Mouse (Mus musculus) lung, postnatal 10 days (tissue): ENCODE results near the gene Slc12a3.
A peak's percentile ranks its signal among the peaks of the same experiment; 100 is the strongest.

ENCODE experiments used
- DNase-seq: peaks from one replicate; pipeline ENCODE4 v3.0.0; 2021

Gene Slc12a3

DNA sequence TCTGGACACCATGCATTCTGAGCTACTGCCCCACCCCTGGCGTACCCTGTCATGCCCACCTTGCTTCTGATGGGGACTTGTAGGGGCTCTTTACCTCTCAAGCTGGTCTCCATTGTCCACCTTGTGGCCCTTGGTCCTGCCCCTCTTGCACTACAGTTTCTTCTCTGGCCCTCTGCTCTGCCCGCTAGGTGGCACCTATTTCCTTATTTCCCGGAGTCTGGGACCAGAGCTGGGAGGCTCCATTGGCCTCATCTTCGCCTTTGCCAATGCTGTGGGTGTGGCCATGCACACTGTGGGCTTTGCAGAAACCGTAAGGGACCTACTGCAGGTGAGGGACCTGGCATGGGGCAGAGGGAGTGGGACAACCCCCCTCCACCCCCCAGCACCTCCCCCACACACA lies 4.3 kb downstream of the Slc12a3 start:
- DNase-seq, result peak; percentile 48

DNA sequence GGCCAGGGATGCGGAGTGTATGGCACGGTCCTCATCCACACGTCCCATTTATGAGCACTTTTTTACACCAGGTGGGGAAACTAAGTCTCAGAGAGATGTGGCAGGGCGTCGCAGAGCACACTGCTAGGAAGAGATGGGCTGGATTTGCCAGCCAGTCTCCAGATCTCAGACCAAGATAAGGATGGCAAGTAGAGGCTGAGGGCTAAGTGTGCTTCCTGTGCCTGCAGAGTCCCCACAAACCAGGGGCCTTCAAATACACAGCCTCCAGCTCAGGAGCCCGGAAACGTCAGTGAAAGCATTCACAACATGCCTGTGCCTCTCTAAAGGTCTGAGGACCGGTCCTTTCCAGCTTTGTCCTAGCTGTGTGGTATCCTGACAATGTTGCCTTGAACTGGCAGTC lies 8.6 kb downstream of the Slc12a3 start:
- no peak for DNase-seq

DNA sequence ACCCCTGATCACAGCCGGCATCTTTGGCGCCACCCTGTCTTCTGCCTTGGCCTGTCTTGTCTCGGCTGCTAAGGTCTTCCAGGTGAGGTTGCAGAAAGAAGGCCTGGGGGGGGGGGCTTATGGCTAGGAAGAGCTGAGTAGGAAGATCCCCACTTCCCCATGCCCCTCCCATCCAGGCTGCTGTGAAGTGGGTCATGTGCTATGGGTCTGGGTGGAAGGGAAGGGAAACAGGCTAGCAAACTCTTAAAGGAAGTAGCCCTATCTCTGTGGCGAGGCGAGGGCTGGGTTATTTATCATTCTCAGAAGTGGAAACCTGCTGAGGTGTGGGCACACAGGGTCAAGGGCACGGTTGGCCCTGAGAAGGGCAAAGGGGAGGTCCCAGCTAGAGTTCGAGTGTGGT lies 11.8 kb downstream of the Slc12a3 start:
- DNase-seq, result no peak

DNA sequence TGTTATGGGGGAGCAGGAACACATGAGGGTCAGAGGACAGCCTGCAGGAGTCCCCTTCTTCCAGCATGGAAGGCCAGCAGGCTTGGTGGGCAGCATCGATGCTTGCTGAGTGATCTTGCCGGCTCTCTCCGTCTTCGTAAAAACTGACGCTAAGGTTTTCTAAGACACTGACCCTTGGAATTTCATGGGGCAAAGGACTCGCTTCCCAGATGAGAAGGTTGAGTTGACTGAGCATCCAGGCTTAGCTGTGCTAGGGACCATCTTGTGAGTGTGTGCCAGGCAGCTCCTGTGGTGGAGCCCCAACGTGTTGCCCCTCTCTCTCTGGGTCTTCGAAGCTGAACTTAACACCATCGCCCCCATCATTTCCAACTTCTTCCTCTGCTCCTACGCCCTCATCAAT lies 13.7 kb downstream of the Slc12a3 start:
- no peak for DNase-seq

- DNase-seq, result peak; percentile 89
Measured at GRCm38 (mm10) chr8:94343290-94343689, 14.3 kb downstream of the Slc12a3 start.

DNA sequence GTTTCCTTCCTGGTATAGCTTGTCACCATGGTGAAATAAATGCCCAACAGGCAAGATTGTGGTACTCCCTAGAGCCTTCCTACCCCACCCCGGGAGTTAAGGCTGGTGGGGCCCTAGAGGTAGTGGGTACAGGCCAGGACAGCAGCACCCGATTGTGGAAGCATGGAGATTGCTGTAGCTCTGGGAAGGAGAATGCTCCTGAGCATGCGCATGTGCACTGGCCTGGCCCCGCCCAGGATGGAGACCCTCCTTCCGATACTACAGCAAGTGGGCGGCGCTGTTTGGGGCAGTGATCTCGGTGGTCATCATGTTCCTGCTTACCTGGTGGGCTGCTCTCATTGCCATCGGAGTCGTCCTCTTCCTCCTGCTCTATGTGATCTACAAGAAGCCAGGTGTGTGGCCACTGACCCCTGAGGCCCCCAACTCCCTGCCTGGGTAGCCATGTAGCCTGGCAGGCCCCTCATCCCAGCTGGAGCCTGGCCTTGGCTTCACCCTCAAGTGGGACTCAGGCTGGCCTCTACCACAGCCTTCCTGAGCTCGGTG lies 14.8 kb downstream of the Slc12a3 start:
- no peak for DNase-seq

GRCm38 (mm10) chr8:94345657-94346056 lies 16.7 kb downstream of the Slc12a3 start:
- no peak for DNase-seq

DNA sequence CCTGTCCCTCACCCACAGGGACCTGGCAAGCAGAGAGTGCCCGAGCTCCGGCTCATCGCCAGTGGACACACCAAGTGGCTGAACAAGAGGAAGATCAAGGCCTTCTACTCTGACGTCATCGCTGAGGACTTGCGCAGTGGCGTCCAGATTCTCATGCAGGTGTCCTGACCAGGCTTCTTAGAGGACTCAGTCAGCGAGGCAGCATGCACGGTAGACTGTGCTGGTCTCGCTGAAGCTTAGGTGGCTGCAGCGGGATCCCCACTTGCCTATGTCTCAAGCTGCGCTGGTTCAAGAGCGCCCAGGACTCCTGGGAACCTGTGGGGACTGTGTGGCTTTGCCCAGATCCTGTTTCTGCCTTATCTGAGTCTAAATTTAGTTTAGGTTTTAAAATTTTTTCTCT lies 17.3 kb downstream of the Slc12a3 start:
- DNase-seq, result no peak

GRCm38 (mm10) chr8:94348425-94348824 lies 19.4 kb downstream of the Slc12a3 start:
- DNase-seq, result peak; percentile 50

DNA sequence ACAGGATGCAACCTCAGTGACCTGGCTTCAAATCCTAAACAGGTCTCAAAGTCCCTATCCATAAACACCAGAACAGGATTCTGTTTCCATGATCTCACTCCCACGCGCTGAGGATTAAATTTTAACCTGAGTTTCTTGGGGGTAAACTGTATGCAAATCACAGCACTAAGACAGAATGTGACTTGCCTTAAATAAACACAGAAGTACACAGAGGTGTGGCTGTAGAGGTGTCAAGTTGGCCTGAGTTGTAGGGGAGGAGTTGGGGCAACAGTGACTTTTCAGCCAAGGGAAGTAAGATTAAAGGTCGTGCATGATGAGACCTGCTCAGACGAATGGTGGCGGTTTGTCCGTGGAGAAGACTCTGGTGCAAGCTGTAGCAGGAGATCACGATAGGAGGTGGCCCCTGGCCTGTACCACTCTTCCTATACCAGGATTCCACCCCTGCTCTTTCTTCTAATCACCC lies 25.1 kb downstream of the Slc12a3 start:
- DNase-seq, result peak; percentile 48

DNA sequence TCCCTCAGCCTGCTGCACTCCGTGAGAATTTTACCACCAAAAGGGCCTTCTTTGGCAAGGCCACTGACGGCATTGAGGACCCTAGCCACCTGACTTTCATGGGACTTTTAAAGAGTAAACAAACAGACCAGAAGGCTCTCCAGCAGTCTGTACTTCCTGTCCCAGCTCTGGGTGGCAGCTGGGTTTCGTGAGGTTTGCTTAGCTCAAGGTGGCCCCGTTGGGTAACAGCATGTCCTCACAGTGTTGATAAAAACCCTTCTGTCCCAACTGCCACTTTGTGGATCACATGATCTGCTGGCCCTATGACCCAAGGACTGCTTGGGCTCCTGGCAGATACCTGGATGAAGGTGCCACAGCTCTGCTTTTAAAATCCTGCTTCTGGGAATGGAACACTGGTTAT lies 25.6 kb downstream of the Slc12a3 start:
- DNase-seq, result peak; percentile 59

- no peak for DNase-seq
Measured at GRCm38 (mm10) chr8:94357220-94357619, 28.2 kb downstream of the Slc12a3 start.

- DNase-seq, result peak; percentile 93
Measured at GRCm38 (mm10) chr8:94358541-94358940, 29.5 kb downstream of the Slc12a3 start.

- DNase-seq, result no peak
Measured at GRCm38 (mm10) chr8:94361774-94362431, 32.9 kb downstream of the Slc12a3 start.

- DNase-seq, result peak; percentile 82
Measured at GRCm38 (mm10) chr8:94362607-94363239, 33.7 kb downstream of the Slc12a3 start.

DNA sequence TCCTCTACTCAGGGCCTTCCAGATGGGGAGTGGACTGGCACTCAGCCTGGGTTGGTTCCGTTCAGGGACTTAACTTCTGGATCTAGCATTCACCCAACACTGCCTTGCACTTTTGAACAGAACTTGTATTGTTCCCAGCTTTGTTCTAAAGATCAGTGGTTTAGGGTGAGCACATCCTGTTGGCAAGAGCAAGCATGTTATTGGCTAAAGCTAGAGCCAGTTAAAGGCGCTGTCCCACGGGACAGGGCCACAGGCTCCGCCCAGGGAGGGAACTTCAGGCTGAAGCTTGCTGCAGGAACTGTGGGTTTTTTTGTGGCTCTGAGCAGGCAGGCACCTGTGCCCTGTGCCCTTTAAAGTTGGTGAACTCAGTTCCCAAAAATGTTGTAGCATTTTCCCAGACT lies 34.3 kb downstream of the Slc12a3 start:
- peak; percentile 91 for DNase-seq

- DNase-seq, result peak; percentile 65
Measured at GRCm38 (mm10) chr8:94363906-94364305, 34.9 kb downstream of the Slc12a3 start.

DNA sequence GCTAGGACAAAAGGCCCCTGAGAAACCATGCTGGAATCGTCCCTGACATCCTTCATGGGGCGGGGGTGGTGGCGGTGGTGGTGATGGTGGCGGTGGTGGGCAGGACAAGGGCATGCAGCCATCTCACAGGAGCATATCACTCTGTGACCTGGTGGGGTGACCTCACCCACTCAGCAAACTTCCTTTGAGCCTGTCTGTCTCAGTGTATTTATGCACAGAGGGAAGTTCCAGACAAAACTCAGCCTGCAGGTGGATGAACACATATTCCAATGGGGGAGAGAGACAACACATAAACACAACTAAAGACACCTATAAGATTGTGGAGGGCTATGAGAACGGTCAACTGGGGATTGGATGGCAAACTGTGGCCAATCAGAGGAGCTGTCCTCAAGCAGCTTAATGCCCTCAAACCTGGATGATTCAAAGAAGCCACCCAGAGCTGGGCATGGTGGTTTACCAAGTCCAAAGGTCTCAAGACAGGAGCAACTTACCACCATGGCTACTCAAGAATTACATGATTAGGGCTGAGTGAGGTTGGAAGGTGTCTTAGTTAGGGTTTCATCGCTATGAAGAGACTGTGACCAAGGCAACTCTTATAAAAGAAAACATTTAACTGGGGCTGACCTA lies 35.8 kb downstream of the Slc12a3 start:
- DNase-seq, result no peak

- DNase-seq, result peak; percentile 55
Measured at GRCm38 (mm10) chr8:94365410-94365981, 36.5 kb downstream of the Slc12a3 start.

DNA sequence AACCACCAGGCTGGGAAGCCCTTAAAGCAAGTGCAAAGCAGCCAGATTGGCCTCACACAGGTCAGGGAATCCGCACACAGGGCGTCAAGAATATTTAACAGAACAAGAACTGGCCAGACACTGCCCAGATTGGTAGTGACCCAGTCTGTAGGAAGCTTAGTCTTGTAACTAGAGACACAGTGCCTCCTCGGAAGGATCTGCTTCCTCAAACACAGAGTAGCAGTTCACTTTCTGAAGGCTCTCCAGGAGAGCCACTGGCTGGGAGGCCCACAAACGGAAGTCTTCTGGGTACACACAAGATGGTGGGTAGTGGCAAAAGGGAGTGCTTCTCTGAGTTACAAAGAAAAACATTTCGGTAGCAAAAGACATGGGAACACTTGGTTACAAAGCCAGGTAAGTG lies 41.8 kb downstream of the Slc12a3 start:
- no peak for DNase-seq

- no peak for DNase-seq
Measured at GRCm38 (mm10) chr8:94372955-94373599, 44.1 kb downstream of the Slc12a3 start.

- DNase-seq, result no peak
Measured at GRCm38 (mm10) chr8:94375551-94375991, 46.6 kb downstream of the Slc12a3 start.

DNA sequence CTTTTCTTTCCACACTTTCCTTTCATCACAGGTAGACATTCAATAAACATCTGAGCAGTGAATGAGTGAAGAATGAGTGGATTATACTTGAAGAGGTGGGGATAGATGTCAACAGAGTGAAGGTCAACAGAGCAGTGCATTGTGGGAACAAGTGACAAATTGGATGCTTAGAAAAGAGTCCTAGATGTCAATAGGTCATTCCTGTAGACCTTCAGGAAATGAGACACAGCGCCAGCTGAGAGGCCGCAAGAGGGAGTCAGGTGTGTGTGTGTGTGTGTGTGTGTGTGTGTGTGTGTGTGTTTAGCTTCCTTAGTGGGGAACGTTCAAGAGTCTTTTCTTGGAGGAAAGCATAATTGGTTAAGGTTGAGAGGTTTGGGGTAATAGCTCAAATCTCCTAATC lies 47.2 kb downstream of the Slc12a3 start:
- DNase-seq, result no peak
